Mouse (Mus musculus) embryonic facial prominence, embryonic 11.5 days (tissue): ENCODE measurements at regions not wholly inside any gene's neighbourhood (a gene's known extent, or its start where the extent isn't known, plus 50 kb on each side); places are given as distances from the start of the nearest gene placed in this dataset.

Experiments
- ATAC-seq: fragments of 200-750 bp; cut with Nextera tagmentation; replicated peaks from 2 replicates; pipeline ENCODE4 v1.8.0; 2017; ENCODE audit warnings: low read depth; ENCODE audit not compliant: insufficient number of reproducible peaks, low FRiP score, low TSS enrichment
- DNase-seq: peaks from one replicate; pipeline ENCODE4 v3.0.0-alpha.2; 2015; ENCODE audit warnings: low spot score
- H3K27ac ChIP-seq: fragments of 300-500 bp; sonication (generic); replicated peaks from 2 replicates; pipeline ENCODE4 v1.5.1; 2014; ENCODE audit warnings: mild to moderate bottlenecking, low read depth, low read length, control low read depth
- H3K27me3 ChIP-seq: fragments of 300-500 bp; sonication (generic); 2 replicates; pipeline ENCODE4 v1.6.1; 2014; ENCODE audit warnings: mild to moderate bottlenecking, low read length, moderate library complexity, mixed read lengths; ENCODE audit not compliant: control insufficient read depth, insufficient read depth
- H3K36me3 ChIP-seq: fragments of 300-500 bp; sonication (generic); replicated peaks from 2 replicates; pipeline ENCODE4 v1.6.1; 2014; ENCODE audit warnings: low read depth, mild to moderate bottlenecking, low read length, moderate library complexity, mixed read lengths; ENCODE audit not compliant: control insufficient read depth, insufficient read depth
- H3K4me1 ChIP-seq: fragments of 300-500 bp; sonication (generic); 2 replicates; pipeline ENCODE4 v1.6.1; 2014; ENCODE audit warnings: low read length, mixed read lengths; ENCODE audit not compliant: control insufficient read depth, insufficient read depth
- H3K4me2 ChIP-seq: fragments of 300-500 bp; sonication (generic); 2 replicates; pipeline ENCODE4 v1.6.1; 2014; ENCODE audit warnings: low read depth, mild to moderate bottlenecking, control low read depth, low read length, moderate library complexity
- H3K4me3 ChIP-seq: fragments of 300-500 bp; sonication (generic); 2 replicates; pipeline ENCODE4 v1.5.1; 2014; ENCODE audit warnings: low read depth, low read length, control low read depth
- H3K9ac ChIP-seq: fragments of 300-500 bp; sonication (generic); replicated peaks from 2 replicates; pipeline ENCODE4 v1.6.1; 2014; ENCODE audit warnings: mild to moderate bottlenecking, control low read depth, low read length
- H3K9me3 ChIP-seq: fragments of 300-500 bp; sonication (generic); replicated peaks from 2 replicates; pipeline ENCODE4 v1.6.1; 2016; ENCODE audit warnings: mild to moderate bottlenecking, low read length, inconsistent platforms, mixed read lengths; ENCODE audit not compliant: control insufficient read depth
- WGBS: fragments of 180-500 bp; shearing (Covaris S2); extraction: QIAGEN DNeasy Blood & Tissue Kit; methylation state at CpG from one replicate; pipeline ENCODE4 v1.1.7; 2014; 5-methylcytosine and 5-hydroxymethylcytosine counted together

DNA sequence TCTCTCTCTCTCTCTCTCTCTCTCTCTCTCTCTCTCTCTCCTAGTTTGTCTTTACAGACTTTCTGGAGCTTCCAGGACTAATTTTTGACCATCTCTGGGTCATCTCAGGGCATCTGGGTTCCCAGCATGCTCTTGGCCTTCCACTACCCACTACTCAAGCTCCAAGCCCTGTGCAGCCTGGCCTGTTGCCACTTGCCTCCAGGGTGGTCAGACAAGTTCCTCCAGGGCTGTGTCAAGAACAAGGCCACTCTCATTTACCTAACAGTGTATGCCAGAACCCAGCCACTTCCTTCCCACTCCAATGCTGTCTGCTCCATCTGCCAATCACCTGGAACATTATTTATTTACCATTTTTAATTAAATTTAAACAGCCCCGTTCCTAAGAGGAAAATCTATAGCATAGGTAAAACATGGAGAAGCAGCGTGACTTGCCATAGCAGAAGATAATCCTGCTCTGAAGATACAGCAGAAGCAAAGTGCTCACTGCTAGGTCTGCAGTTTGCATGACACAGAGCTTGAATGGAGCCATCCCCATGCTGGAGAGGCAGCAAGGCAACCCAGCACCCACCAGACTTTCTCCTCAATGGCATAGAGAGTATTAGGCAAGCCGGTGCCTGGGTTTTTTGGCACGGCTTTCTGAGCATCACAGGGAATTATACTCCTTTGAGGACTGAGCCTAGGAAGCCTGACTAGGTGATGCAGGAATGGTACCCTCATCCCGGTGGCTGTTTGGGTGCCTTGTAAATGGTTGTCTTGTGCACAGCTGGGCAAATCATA lies 54.0 kb downstream of the Foxi1 start:
- Histone ChIP-seq H3K4me2 (no peak overlapping the region), H3K27ac (no peak overlapping the region), H3K4me1 (no peaks in the 10 kb centered on the region), H3K36me3 (no peaks in the 10 kb centered on the region), H3K27me3 (no peaks in the 10 kb centered on the region), H3K9ac (no peak overlapping the region), H3K4me3 (no peak overlapping the region), H3K9me3 (no peaks in the 10 kb centered on the region)
- ATAC-seq (no peak), DNase-seq (no peak)
- WGBS, result 85% methylated on average over 5 of the region's 5 CpGs

DNA sequence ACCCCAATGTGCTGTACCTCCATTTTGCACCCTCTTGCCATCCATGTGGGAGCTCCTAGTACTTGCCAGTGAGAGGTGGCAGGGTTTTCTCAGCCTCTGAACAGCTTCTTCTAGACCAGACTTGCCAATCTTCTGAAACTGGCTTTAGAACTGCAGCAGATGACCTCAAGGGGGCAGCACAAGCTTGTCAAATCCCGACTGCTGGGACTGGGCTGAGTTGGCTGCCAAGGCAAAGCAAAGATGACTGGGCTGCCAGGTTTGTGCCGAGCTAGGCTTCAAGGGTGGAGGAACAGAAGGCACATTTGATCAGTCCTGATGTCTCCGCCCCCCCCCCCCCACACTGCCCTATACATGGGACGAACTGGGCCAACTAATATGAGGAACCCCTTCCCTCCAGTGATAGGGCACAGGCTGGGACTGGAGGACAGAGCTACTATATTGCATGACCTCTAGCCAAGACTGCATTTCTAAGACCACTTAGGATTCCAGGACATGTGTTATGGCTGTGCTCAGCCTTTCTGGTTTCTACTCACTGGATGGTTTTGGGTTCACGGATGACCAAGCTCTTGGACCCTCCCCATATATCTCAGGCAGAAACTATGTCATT lies 51.1 kb upstream of the 4930469K13Rik start:
- no peaks in the 10 kb centered on the region for H3K9me3 ChIP-seq
- no peak; the same call in 1 of the 2 replicates for ATAC-seq
- H3K27me3 ChIP-seq, result no peaks in the 10 kb centered on the region
- H3K4me1 ChIP-seq, result no peaks in the 10 kb centered on the region
- H3K9ac ChIP-seq, result no peak overlapping the region
- no peak overlapping the region for H3K27ac ChIP-seq
- no peak overlapping the region for H3K4me2 ChIP-seq
- DNase-seq, result peak; percentile 85
- H3K36me3 ChIP-seq, result no peaks in the 10 kb centered on the region
- 32% methylated on average over 5 of the region's 5 CpGs for WGBS
- H3K4me3 ChIP-seq, result no peak overlapping the region
